Mouse (Mus musculus): Measurements from ENCODE around the gene Taar4.

DNA sequence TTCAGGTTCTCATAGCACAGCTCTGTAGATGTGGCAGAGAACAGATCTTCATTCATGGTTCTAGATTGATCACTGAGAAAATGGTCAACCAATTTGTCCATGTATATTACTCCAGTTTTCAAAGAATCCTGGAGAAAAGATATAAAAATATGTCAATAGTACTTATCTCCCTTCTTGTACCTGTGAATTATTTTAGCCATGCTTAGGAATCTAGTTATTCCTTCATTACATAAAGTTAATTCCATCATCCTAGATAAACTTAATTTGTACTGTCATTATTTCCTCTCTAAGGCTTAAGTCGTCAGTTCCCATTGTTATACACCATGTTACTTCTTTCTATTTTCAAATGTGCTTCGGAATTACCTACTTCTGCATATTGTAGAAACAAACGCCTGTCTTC is 33.1 kb downstream of the Taar4 start, which contains the start of gene Taar7a:
- TF ChIP-seq POLR2A (IDR thresholded peaks at IDR 0.05; ENCODE audit: low read depth, low read length) (no peak), CTCF (IDR thresholded peaks at IDR 0.05; ENCODE audit: extremely low read depth, insufficient read length, insufficient replicate concordance, low read depth, low read length) (no peak)
